Mouse (Mus musculus): ENCODE data around the gene Fam102a. TPM values are rescaled to one million over a fixed set of nuclear protein-coding genes. Genes with fewer than 3 reads are reported as not detected.

Gene Fam102a
- polyA plus RNA-seq, 1 experiment from 2014 or later: 21.0 TPM

DNA sequence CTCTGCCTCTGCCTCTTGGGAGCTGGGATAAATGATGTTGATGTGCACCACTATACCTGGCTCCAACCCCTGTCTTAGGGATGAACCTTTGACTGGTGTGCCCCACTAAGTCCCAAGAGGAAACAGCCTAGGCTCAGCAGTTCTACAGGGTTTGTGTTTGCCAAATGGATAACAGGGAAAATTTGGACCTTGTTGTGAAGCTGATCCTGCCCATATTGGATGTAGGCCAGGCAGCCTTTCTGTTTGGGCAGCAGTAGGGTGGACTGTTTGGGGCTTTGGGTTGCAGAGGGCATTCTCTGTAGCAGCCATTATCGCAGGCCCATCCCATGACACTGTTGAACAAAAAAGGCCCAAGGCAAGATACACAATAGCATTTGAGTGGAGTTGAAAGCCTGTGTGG is 11.8 kb downstream of the Fam102a start:
- Histone ChIP-seq H3K4me2 (replicated peaks) (no peak overlapping the region), H3K9me3 (replicated peaks) (no peaks in the 10 kb centered on the region), H3K4me3 (replicated peaks) (no peak overlapping the region), H3K9ac (no peak overlapping the region), H3K27ac (replicated peaks) (no peak overlapping the region; the same call in 1 of the 2 replicates), H3K27me3 (no peaks in the 10 kb centered on the region), H3K36me3 (peaks cover 6% of the 10 kb centered on the region; the same call in 1 of the 2 replicates), H3K4me1 (peaks cover 72% of the 10 kb centered on the region)
- WGBS: 69% methylated on average over 1 of the region's 1 CpGs
- ATAC-seq (ENCODE audit: insufficient number of reproducible peaks, low FRiP score, low TSS enrichment, low read depth): no peak

- Histone ChIP-seq H3K27me3 (no peaks in the 10 kb centered on the region), H3K9ac (no peak overlapping the region), H3K36me3 (peaks cover 6% of the 10 kb centered on the region; the same call in 1 of the 2 replicates), H3K4me2 (replicated peaks) (no peak overlapping the region), H3K27ac (replicated peaks) (no peak overlapping the region), H3K9me3 (replicated peaks) (no peaks in the 10 kb centered on the region), H3K4me3 (replicated peaks) (no peak overlapping the region), H3K4me1 (peaks cover 73% of the 10 kb centered on the region)
- WGBS: 85% methylated on average over 5 of the region's 5 CpGs
- ATAC-seq (ENCODE audit: insufficient number of reproducible peaks, low FRiP score, low TSS enrichment, low read depth): no peak
Observed at GRCm38 (mm10) chr2:32547380-32547779, 12.2 kb downstream of the Fam102a start.

DNA sequence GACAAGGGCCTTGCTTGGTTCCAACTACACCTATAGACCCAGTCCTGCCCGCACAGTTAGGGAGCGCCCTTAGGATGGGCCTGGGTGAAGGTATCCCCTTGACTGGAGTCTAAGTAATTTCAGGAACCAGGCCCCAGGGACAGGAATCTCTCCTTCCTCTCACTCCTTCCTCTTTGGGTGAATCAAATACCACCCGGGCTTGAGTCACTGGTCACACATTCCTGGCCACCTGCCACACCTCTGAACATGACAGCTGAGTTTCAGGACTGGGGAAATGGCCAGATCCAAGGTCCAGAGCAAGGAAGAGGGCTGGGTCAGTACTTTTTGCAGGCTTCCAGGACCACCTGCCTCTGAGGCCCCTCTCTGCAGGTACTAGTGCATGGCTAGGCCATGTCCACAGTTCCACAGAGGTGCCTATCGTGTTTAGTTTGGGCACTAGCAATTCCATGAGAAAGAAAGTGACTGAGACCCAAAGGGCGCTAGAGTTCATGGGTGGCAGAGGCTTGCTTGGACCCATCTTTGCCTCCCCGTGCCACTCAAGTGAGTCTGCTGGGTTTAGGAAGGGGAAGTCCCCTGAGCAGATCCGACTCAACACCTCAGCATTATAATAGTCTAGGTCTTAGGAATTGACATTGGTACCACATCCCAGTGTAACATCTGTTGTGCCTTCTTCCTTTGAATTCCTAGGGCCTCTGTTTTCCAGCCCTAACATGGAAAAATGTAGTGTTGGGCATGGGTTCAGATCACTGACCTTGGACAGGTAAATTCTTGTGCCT is 13.0 kb downstream of the Fam102a start:
- H3K27me3 ChIP-seq: no peaks in the 10 kb centered on the region

GRCm38 (mm10) chr2:32549171-32549570 is 14.0 kb downstream of the Fam102a start:
- Histone ChIP-seq H3K4me1 (peaks cover 67% of the 10 kb centered on the region), H3K9me3 (replicated peaks) (no peaks in the 10 kb centered on the region), H3K27me3 (no peaks in the 10 kb centered on the region), H3K4me3 (replicated peaks) (no peak overlapping the region), H3K4me2 (replicated peaks) (no peak overlapping the region), H3K9ac (no peak overlapping the region), H3K36me3 (peaks cover 6% of the 10 kb centered on the region; the same call in 1 of the 2 replicates), H3K27ac (replicated peaks) (peak overlapping the region; percentile 97)
- 33% methylated on average over 9 of the region's 9 CpGs for WGBS
- no peak for ATAC-seq (ENCODE audit: insufficient number of reproducible peaks, low FRiP score, low TSS enrichment, low read depth)

More for the DNA sequence above, 13.0 kb downstream of the Fam102a start:
- Histone ChIP-seq H3K4me1 (peaks cover 65% of the 10 kb centered on the region), H3K36me3 (peaks cover 6% of the 10 kb centered on the region; the same call in 1 of the 2 replicates), H3K4me3 (replicated peaks) (no peak overlapping the region), H3K9me3 (replicated peaks) (no peaks in the 10 kb centered on the region), H3K9ac (no peak overlapping the region), H3K4me2 (replicated peaks) (no peak overlapping the region), H3K27ac (replicated peaks) (peak overlapping the region; percentile 97)
- ATAC-seq (ENCODE audit: insufficient number of reproducible peaks, low FRiP score, low TSS enrichment, low read depth): no peak
- 85% methylated on average over 7 of the region's 7 CpGs for WGBS

GRCm38 (mm10) chr2:32549764-32550163 is 14.6 kb downstream of the Fam102a start:
- peak; percentile 90 for ATAC-seq (ENCODE audit: insufficient number of reproducible peaks, low FRiP score, low TSS enrichment, low read depth)
- peaks cover 2% of the 10 kb centered on the region; the same call in 1 of the 2 replicates for H3K36me3 ChIP-seq
- no peak overlapping the region for H3K4me3 ChIP-seq (replicated peaks)
- H3K27ac ChIP-seq (replicated peaks): peak overlapping the region; percentile 97
- H3K4me2 ChIP-seq (replicated peaks): peak overlapping the region; percentile 19; the same call in 1 of the 2 replicates
- peaks cover 70% of the 10 kb centered on the region for H3K4me1 ChIP-seq
- H3K27me3 ChIP-seq: no peaks in the 10 kb centered on the region
- no peaks in the 10 kb centered on the region for H3K9me3 ChIP-seq (replicated peaks)
- WGBS: 21% methylated on average over 6 of the region's 6 CpGs
- no peak overlapping the region for H3K9ac ChIP-seq

DNA sequence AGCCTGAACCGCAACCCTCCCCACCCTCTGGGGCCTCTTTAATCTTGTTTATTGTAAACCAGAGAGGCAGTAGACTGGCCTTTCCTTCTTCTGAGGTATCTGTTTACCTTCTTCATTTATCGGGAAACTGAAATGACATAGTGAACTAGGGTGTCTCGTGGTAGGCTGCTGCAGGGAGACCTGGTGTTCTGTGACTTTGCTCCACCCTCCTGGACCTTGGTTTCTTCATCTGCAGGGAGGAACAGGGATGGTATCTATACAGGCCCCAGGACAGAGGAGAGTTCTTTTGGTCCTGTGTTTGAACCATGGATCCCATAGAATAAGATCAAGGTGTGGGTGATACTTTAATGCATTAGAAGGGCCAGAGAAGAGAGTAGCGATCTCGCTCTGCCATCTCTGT is 16.1 kb downstream of the Fam102a start:
- H3K9ac ChIP-seq: no peak overlapping the region
- H3K27me3 ChIP-seq: no peaks in the 10 kb centered on the region
- no peaks in the 10 kb centered on the region for H3K9me3 ChIP-seq (replicated peaks)
- H3K4me3 ChIP-seq (replicated peaks): no peak overlapping the region
- peak overlapping the region; percentile 97 for H3K27ac ChIP-seq (replicated peaks)
- H3K4me2 ChIP-seq (replicated peaks): no peak overlapping the region
- no peak for ATAC-seq (ENCODE audit: insufficient number of reproducible peaks, low FRiP score, low TSS enrichment, low read depth)
- H3K36me3 ChIP-seq: no peaks in the 10 kb centered on the region
- peaks cover 77% of the 10 kb centered on the region for H3K4me1 ChIP-seq
- WGBS: 68% methylated on average over 5 of the region's 5 CpGs

DNA sequence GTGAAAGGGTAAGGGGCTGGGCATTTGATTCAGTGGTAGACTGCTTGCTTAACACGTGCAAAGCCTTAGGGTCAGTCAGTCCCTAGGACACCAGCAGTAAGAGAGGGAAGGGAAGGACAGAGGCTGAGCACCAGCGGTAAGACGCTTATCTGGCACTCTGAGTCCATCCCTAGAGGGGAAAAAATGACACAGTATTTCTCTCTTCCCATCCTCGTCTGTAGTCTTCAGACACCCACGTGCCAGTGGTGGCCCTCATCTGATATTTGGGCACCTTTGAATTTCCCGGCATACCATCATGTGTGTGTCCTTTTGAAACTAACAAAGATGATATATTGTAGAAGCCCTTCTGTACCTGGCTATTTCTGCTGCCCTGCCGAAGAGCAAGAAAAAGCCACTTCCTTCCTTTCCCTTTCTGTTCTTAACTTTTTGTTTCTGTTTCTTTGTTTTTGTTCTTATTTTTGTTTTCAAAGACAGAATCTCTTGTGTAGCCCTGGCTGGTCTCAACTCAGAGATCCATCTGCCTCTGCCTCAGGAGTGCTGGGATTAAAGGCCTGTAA is 18.5 kb downstream of the Fam102a start:
- no peak overlapping the region for H3K9ac ChIP-seq
- WGBS: 80% methylated on average over 7 of the region's 7 CpGs
- no peak overlapping the region for H3K4me3 ChIP-seq (replicated peaks)
- H3K9me3 ChIP-seq (replicated peaks): no peaks in the 10 kb centered on the region
- H3K27me3 ChIP-seq: no peaks in the 10 kb centered on the region
- no peak overlapping the region for H3K27ac ChIP-seq (replicated peaks)
- H3K4me1 ChIP-seq: peaks cover 79% of the 10 kb centered on the region
- H3K36me3 ChIP-seq: no peaks in the 10 kb centered on the region; the same call in 1 of the 2 replicates
- no peak for ATAC-seq (ENCODE audit: insufficient number of reproducible peaks, low FRiP score, low TSS enrichment, low read depth)
- no peak overlapping the region for H3K4me2 ChIP-seq (replicated peaks)

- Histone ChIP-seq H3K27me3 (no peaks in the 10 kb centered on the region), H3K4me3 (replicated peaks) (no peak overlapping the region), H3K36me3 (peaks cover 16% of the 10 kb centered on the region), H3K9ac (no peak overlapping the region), H3K4me1 (peaks cover 68% of the 10 kb centered on the region), H3K27ac (replicated peaks) (peak overlapping the region; percentile 71), H3K9me3 (replicated peaks) (no peaks in the 10 kb centered on the region), H3K4me2 (replicated peaks) (no peak overlapping the region)
- 18% methylated on average over 4 of the region's 4 CpGs for WGBS
- ATAC-seq (ENCODE audit: insufficient number of reproducible peaks, low FRiP score, low TSS enrichment, low read depth): peak; percentile 44
Observed at GRCm38 (mm10) chr2:32555484-32555883, 20.4 kb downstream of the Fam102a start.

DNA sequence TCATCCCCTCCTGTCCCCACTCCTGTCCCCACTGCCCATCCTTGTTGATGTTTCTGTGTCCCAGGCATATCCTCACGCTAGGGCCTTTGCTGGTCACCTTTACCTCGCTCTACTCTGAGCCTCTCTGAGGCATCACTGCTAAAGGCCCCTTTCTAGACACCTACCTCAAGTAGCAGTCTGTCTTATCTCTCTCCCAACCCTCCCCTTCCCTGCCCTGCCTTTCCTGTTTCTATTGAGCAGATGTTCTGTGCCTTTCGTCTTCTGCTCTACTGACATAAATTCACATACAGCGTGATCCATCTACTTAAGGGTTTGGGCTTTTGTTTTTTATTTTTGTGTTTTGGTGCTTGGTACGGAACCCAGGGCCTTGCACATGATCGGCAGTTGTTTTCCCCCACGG is 20.9 kb downstream of the Fam102a start:
- Histone ChIP-seq H3K9me3 (replicated peaks) (no peaks in the 10 kb centered on the region), H3K4me2 (replicated peaks) (no peak overlapping the region), H3K27ac (replicated peaks) (peak overlapping the region; percentile 71), H3K4me1 (peaks cover 62% of the 10 kb centered on the region), H3K36me3 (peaks cover 17% of the 10 kb centered on the region), H3K4me3 (replicated peaks) (no peak overlapping the region), H3K9ac (no peak overlapping the region), H3K27me3 (no peaks in the 10 kb centered on the region)
- 0 out of 2 replicates have a peak, but pooled peaks have one; percentile 17 for ATAC-seq (ENCODE audit: insufficient number of reproducible peaks, low FRiP score, low TSS enrichment, low read depth)
- WGBS: 60% methylated on average over 7 of the region's 7 CpGs

- no peak for ATAC-seq (ENCODE audit: insufficient number of reproducible peaks, low FRiP score, low TSS enrichment, low read depth)
Observed at GRCm38 (mm10) chr2:32559570-32559969, 24.4 kb downstream of the Fam102a start.

DNA sequence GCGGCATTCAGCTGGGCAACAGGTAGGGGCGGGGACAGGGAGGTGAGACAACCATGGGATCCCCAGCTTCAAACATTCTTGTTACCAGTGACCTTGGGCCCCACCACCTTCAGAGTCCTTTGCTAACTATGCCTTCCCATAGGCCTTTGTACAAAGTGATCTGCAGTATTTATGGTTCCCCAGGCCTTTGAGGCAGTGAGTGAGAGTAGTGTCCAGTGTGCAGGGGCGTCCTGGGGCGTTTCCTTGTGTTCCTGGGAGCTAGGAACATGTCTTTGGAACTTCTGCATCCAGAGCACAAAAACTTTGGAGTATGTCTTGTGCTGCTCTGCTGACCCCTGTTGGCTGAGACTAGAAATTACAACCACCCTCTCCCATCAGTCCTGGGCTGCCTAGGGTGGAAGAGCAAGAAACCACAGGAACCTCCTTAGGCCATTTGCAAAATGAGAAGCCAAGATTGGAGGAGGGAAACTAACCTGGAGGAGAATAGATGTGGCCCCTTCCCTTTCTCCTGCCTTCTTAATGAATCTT is 31.5 kb downstream of the Fam102a start:
- 39% methylated on average over 4 of the region's 4 CpGs for WGBS
- peaks cover 5% of the 10 kb centered on the region for H3K4me1 ChIP-seq
- peaks cover 70% of the 10 kb centered on the region for H3K36me3 ChIP-seq
- ATAC-seq (ENCODE audit: insufficient number of reproducible peaks, low FRiP score, low TSS enrichment, low read depth): no peak
- H3K9ac ChIP-seq: no peak overlapping the region
- no peak overlapping the region for H3K4me3 ChIP-seq (replicated peaks)
- H3K27me3 ChIP-seq: no peaks in the 10 kb centered on the region
- no peak overlapping the region for H3K27ac ChIP-seq (replicated peaks)
- H3K9me3 ChIP-seq (replicated peaks): no peaks in the 10 kb centered on the region
- H3K4me2 ChIP-seq (replicated peaks): no peak overlapping the region

More at GRCm38 (mm10) chr2:32559570-32559969, 24.4 kb downstream of the Fam102a start:
- Histone ChIP-seq H3K4me1 (peaks cover 41% of the 10 kb centered on the region), H3K4me3 (replicated peaks) (no peak overlapping the region), H3K27me3 (no peaks in the 10 kb centered on the region), H3K36me3 (peaks cover 46% of the 10 kb centered on the region), H3K9ac (no peak overlapping the region), H3K9me3 (replicated peaks) (no peaks in the 10 kb centered on the region), H3K27ac (replicated peaks) (peak overlapping the region; percentile 11; the same call in 1 of the 2 replicates), H3K4me2 (replicated peaks) (no peak overlapping the region)
- WGBS: 27% methylated on average over 5 of the region's 5 CpGs
